Mouse (Mus musculus) thymus, postnatal 10 days (tissue): ENCODE measurements around the gene Rce1.
"Not testable (repeated sequence)": the region's sequence is repeated elsewhere in the genome, so short reads cannot be mapped to it uniquely, and the experiment has no call there.

ENCODE experiments used
- DNase-seq, 2 experiments: peaks; one replicate each; pipeline ENCODE4 v3.0.0; 2021; ENCODE audit warnings: low spot score in 2 of 2

Gene Rce1

DNA sequence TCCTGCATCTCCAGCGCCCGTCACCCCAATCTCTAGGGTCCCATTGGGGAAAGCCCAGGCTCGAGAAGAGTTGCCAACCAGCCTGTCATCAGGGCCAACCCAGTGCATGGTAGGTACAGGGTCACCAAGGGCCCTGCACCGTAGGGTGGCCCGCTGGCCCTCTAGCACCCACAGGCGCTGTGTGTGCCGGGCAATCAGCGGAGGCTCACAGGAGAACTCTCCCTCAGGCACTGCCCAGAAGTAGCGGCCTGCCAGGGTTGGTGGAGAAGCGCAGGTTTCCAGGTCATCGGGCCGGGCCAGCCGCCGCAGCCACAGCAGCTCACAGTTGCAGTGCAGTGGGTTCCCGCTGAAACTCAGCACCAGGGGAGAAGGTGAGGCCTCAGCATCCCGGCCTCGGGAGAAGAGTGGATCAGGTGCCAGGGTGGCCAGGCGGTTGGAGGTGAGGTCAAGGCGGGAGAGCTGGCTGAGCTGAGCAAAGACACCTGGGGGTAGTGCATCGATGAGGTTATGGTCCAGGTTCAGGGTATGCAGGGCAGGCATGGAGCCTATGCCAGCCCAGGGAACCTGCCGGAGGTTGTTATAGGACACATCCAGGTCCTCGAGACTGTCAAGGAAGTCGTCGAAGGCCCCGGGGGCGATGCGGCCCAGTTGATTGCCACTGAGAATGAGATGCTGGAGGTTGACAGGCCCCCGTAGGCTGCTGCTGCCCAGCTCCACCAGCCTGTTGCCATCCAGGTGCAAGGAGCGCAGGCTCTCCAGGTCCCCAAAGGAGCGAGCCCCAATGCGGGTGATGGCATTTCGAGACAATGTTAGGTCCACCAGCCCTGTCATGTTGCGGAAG lies 11.8 kb downstream of the Rce1 start:
- DNase-seq, result no peak

DNA sequence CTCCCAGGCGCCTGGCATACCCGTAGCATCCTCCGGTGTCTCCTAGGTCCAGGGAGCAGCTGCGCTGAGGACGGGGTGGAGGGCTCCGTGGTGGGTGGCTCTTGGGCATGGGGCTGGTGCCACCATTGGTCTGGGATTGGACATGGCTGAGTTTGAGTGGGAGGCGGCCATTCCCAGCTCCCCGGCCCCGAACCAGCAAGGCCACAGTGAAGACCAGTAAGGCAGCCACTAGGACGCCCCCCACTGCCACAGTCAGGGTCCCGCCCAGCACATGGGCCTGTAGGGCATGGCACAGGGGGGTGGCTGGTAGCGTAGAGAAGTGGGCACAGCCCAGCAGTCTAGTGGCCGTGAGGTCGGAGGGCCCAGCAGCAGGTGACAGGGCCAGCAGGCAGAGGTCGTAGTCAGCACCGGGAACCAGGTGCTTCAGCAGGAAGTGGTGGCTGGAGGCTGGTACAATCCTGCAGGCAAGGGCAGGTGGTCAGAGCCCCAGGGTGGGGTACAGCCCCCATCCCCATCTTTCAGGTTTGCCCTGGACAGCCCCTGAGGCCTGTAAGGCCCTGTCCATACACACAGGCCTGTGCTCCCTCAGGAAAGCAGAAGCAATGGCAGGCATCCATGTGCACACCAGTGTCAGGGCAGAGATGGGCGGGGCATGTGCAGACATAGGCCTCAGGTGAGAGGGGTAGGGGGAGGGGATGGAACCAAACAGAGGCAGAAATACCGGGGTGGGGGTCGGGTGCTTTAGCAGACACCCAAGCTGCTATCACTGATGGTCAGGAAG lies 13.1 kb downstream of the Rce1 start:
- no peak for DNase-seq

DNA sequence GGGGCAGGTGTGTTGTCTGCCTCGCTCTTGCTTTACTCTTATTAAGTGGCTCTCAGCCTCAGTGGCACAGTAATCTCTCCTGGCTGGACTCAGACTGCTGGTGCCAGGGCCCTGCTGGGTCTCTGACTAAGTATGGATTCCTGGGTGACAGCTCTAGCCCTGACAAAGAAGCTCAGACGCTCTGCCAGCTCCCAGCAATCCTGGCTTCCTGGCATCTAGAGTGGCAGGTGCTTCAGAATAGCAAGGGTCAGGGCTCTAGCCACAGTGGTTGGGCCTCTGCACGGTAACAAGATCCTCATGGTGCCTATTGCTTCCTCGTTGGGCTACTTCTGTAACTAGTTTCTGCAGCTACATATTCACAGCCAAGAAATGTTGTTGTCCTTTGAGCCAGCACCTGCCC lies 15.3 kb downstream of the Rce1 start:
- no peak for DNase-seq

DNA sequence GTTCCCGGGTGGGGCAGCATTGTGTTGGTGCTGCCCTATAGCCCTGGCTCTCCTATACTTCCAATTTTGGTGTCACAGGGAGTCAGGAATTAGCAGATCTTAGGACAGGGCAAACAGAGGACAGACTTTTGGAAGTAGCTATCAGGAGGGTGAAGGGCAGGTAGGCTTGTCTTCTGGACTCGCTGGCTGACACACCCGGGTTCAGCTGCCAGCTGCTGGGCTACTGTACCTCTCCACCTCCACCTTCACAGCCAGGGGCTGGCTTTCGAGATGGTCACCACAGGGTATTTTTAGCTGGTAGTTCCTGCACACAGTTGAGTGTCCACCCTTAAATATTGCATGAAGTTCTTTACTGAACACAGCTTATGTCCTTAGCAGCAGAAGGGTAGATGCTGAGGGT lies 16.9 kb downstream of the Rce1 start:
- no peak for DNase-seq

DNA sequence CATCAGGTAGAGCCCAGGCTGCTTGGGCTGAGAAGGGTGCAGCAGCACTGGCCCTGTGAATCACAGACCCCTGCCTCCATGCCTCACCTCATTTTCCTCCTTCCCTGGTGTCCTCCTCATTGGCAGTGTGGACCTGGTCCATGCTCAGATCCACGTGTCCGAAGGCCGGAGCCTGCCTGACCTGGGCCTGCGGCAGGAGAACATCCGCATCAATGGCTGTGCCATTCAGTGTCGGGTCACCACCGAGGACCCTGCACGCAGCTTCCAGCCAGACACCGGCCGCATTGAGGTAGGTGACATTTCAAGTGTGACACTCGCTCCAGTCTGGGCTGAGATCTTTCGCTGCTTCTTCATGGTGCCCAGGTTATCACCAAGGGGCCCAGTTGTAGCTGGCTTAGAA lies 18.0 kb downstream of the Rce1 start:
- no peak for DNase-seq

DNA sequence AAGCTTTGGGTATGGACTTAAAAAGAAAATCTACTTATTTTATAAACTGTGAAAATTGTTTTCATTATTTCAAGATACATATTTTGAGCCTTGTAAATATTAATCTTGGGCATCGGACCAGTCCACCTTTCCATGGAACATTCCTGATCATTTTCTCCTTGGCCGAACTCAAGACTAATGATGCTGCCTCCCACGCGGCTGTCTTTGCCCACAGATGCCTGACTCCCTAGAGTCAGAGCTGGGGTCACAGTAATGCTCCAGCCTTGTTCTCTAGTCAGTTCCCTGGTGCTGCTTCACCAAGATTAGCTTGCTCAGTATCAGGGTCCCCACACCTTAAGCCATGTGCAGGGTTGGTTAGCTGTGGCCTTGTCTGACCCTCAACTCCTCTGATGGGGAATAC lies 19.8 kb downstream of the Rce1 start:
- DNase-seq, result no peak

DNA sequence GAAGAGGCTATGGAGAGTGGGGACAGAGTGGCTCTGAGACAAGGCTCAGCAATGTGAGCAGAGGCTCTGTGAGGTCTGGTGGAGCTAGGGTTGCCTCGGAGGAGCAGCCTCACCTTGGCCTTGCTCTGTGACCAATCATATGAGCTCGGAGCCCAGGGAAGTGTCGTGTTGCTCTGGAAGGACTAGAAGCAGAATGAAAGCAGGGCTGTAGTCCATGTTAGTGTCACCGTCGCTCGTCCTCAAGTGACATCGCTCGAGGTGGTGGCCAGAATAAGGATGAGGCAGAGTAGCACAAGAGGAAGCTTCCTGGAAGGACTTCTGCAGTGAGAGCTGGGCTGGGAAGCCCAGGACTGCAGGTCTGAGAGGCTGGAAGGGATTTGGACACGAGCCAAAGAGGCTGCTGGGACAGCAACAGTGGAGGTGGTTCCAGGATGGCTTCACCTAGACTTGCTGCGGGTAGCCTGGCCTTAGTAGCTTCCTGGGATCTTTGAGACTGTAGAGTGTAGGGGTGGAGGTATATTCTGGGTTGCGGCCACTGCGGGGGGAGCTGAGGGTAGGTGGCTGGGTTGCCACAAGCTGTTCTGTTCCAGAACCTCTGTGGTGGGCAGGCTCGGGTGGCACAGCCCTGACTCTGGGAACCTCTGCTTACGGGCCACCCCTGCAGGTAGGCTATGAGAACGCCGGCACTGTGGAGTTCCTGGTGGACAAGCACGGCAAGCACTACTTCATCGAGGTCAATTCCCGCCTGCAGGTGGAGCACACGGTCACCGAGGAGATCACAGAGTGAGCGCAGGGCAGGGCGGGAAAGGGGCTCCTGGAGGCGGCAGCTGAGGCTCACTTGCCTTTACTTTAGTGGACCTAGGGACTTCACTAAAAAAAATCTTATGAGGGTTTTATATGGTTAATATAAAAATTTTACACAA lies 21.4 kb downstream of the Rce1 start:
- peak in 1 of 2 experiments; percentile 44 for DNase-seq

DNA sequence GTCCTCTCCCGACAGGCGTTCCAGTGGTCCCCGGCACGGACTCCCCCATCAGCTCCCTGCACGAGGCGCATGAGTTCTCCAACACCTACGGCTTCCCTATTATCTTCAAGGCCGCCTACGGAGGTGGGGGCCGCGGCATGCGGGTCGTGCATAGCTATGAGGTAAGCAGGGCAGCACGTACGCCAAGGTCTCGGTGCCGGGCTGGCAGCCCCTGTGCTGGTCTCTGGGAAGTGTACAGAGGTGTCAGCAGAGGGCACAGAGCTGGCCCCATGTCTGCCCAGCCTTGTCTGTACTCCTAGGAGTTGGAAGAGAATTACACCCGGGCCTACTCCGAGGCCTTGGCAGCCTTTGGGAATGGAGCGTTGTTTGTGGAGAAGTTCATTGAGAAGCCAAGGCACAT lies 23.0 kb downstream of the Rce1 start:
- no peak for DNase-seq

DNA sequence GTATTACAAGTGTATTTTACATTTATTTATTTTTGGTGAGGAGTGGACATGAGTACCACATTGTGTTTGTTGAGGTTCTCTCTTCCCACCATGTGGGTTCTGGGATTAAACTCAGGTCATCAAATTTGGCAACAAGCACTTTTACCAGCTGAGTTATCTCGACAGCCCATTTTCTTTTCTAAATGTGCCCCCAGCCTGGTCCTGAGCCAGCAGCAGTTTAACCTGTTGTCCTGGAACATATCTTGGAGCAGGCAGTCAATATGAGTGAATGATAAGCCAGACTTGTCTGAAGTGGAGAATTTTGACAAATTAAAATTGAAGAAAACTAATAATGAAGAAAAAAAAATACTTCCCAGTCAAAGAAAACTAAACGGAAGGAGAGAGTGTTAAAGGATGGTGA lies 29.4 kb downstream of the Rce1 start:
- DNase-seq, result no peak

DNA sequence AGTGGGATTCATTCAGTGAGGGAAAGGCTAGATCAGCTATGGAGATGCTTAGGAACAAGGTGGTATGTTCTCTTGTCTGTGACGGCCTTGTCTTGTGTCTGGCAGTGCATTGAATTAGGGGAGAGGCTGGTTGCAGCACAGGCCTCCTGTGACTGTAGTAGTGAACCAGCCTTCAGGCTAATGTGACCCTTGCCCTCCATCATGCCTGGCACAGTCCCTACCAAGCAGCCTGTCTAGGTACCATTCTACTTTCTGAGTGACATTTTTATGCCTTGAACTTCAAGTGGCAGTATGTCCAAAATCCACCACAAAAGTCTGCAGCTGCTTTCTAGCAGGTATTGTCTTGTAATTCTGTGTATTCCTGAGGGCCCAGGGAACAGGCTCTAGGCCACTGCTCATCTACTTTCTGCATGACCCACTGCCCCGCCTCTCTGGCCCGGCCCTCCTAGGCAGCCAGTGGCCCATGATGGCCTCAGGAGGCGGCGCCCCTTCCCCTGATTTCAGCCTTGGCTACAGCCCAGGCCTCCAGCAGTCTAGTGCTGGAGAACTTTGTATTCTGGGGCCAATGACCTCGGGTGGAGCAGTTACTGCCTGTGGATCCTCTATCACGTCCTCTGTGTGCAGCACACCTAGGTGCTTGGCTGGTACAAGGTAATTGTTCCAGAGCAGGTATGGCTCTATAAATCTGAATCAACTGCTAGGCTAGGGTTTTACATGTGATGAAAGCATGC lies 31.5 kb downstream of the Rce1 start:
- DNase-seq, result no peak

DNA sequence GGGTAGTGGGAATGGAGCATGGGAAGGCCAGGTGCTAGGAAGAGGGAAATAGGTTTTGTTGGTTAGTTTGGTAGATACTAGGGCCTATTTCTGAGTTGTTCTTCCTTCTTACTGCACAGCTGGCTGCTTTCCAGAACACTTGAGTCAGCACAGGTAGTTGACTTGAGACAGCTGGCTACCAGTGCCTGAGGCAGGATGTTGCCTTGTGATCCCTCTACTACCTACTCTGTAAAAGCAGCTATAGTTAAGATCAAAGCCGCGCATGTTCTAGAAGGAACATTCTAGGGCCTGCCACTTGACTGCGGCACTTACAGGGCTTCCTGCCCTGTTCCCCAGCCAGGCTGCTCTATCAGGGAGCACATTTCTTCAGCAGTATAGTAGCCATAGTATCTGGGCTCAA lies 35.4 kb downstream of the Rce1 start:
- no peak for DNase-seq

DNA sequence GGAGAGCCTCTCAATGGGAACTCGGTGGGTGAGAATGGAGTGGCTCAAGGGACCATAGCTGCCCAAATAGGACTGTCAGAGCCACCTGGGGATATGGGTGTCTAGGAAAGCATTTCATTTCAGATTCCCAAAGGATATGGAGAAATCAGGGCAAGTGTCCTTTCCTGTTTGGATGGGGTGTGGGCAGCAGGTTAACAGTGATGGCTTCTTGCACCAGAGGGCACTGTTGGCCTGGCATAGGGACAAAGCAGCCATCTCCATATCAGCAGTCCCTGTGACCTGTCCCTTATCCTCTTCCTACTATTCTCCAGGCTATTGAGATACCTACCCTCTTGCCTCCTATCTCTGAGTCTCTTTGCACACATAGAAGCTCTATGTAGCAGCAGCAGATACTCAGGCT lies 36.4 kb downstream of the Rce1 start:
- DNase-seq, result no peak

DNA sequence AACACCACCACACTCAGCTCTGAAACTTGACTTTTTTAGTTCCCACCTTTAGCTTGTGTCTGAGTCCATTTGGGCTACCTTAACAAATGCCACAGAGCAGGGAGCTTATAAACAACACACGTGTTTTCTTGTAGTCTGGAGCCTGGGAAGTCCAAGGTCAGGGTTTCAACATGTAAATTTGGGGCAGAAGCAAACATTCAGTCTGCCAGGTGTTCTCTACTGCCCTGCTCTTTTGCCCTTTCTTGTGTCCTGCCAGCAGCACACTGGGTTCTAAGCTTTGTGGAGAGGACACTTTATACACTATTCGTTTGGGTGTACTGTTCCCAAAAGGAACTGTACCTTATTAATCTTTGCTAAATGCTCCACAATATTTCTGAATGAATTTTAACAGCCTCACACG lies 37.0 kb downstream of the Rce1 start:
- no peak for DNase-seq

DNA sequence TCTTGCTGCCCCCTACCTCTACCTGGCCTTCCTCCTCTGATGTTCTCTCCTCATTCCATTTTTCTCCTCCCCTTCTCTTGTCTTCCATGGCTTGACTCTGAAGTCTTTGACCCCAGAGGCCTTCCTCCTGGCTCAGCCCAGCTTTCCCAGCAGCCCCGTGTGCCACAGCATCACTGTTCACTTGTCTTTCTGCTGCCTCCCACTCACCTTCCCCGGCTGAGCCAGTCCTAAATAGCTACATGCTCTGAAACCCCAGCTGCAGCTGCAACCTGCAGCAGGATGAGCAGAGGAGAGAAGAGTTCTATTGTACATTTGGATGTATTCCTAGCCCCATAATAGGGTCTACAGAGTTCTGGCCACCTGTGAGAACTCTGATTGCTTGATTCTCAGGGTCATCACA lies 38.0 kb downstream of the Rce1 start:
- DNase-seq, result no peak

DNA sequence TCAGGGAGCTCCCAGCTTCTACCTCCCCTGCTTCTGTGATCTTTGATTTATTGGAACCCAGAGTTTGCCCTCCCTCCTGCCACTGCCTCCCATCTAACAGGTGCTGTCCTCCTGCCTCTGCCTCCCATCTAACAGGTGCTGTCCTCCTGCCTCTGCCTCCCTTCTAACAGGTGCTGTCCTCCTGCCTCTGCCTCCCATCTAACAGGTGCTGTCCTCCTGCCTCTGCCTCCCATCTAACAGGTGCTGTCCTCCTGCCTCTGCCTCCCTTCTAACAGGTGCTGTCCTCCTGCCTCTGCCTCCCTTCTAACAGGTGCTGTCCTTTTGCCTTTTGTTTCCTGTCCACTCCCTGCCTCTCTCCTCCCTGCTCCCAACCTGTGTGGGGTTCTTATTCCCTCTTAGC lies 38.7 kb downstream of the Rce1 start:
- DNase-seq, result not testable (repeated sequence)

DNA sequence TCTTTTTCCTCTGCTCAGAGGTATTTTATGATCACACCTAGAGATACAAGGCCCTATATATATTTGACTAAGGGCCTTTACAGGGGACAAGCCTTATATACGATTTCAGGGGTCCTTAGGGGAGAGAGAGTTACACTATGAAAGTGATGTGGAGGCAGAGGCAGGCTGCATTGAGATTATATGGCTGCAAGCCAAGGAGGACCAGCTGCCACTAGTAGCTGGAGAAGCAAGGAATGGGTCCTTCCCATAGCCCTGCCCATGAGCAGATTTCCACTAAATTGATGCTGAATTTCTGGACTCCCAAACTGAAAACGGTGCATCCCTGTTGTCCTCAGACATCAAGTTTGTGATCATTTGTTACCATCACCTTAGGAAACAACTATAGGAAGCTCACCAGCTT lies 41.6 kb downstream of the Rce1 start:
- DNase-seq, result no peak

DNA sequence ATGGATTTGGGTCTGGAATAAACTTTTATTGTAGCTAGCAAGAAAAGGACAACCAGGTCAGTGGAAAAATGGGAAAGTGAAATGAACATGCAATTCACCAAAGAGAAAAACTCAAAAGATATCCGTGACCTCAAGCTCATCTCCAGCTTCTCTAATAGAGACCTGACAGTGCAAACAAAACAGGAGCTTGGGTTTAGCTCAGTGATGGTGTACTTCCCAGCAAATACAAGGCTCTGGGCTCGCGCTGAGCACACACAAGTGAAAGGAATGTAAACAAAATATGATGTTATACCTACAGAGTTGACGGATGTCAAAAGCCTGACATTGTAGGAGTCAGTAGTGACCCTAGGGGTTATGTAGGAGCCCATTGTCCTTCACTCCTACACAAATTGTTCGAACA lies 46.1 kb downstream of the Rce1 start:
- DNase-seq, result no peak

DNA sequence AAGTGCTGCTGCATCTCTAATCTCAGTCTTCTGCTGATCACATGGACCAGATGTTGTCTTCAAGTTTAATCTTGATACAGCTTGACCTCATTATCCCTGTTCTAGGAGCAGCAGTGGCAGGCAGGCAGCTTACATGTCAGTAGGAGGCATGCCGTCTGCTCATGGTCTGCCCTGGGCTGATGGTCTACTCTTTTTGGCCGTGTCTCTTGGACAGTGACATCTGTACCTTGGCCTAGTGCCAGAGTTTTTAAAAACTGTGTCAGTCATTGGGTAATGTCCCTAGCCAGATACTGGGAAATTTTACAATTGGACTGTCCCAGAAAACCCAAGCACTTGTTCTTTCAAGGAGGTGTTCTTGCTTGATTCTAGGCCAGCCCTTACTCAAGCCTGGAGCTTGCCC lies 46.6 kb downstream of the Rce1 start:
- DNase-seq, result no peak

DNA sequence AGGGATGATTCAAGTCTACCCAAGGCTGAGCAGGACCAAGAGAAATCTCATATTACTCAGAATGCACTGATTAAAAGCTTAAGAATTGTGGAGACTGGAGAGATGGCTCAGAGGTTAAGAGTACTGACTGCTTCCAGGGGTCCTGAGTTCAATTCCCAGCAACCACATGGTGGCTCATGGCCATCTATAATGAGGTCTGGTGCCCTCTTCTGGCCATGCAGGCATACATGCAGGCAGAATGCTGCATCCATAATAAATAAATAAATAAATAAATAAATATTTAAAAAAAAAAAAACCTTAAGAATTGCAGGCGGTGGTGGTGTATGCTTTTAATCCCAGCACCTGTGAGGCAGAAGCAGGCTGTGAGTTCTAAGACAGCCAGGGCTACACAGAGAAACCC lies 52.2 kb downstream of the Rce1 start:
- no peak for DNase-seq
